Mouse (Mus musculus): Measurements from ENCODE around the gene Slamf6.
"Not testable (repeated sequence)": the region's sequence is repeated elsewhere in the genome, so short reads cannot be mapped to it uniquely, and the experiment has no call there.

The Slamf6 gene

GRCm38 (mm10) chr1:171917305-171918039 is at the start of gene Slamf6:
TSS of gene Slamf6 (plus strand) at chr1:171917515.
- no peak for DNase-seq (ENCODE audit: low spot score in 2 of 2)

DNA sequence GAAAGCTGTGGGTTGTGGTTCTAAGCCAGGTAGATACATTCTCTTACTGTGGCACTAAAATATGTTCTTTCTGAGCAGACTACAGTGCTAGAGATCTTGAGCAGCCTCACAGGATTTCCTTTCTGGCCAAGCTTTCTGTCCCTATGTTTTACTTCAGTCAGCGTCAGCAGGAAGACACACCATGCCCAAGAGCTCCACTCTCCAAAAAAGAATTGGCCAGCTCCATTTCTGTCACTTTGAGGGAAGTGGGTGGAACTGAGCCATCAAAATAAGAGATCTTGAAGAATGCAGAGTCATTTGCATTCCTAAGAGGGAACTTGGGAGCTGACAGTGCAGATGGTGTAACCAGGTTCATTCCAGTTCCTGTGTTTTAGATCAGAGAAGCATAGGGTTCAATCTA is 30.3 kb upstream of the Slamf6 start:
- peak; percentile 25 to 57 for DNase-seq (ENCODE audit: low spot score in 2 of 2)

DNA sequence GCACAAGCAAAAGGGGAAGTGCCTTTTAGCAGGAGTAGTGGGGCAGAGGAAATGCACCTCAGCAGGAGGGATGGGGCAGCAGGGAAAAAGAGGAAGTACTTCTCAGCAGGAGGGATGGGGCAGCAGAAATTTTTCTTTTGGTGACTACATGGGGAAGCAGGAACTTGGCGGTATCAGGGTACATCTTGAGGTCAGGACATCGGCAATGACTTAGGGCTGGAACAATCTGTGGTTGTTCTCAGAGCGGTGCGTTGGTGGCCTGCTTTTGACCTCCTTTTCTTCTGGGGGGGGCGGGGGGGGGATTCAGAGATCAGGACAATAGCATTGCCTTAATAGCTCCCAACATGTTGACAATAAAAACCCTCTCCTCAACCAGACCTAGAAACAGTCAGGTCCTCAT is 22.0 kb upstream of the Slamf6 start, which contains the start of gene Gm10521:
Gene Gm10521 (plus strand): TSS at position 301 of the 400 bp plus-strand sequence.
- not testable (repeated sequence) for DNase-seq (ENCODE audit: low spot score in 2 of 2)

DNA sequence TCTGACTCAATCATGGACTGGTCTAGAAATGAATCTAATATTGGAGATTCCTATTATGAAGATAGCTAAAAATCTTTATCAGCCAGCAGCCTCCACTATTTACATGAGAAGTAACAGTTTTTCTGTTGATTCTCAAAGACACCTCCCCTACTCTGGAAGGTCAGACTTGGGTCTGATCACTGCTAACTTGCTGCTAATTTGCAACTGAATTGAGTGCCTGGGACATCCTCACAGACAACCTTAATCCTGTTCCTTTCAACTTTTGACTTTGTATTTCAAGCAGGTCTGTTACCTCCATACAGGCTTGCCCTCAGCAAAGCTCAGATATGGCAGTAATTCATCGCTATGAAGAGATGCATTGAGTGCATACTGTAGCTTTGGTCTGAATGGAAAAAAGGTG is 13.3 kb upstream of the Slamf6 start:
- no peak for DNase-seq (ENCODE audit: low spot score in 2 of 2)

DNA sequence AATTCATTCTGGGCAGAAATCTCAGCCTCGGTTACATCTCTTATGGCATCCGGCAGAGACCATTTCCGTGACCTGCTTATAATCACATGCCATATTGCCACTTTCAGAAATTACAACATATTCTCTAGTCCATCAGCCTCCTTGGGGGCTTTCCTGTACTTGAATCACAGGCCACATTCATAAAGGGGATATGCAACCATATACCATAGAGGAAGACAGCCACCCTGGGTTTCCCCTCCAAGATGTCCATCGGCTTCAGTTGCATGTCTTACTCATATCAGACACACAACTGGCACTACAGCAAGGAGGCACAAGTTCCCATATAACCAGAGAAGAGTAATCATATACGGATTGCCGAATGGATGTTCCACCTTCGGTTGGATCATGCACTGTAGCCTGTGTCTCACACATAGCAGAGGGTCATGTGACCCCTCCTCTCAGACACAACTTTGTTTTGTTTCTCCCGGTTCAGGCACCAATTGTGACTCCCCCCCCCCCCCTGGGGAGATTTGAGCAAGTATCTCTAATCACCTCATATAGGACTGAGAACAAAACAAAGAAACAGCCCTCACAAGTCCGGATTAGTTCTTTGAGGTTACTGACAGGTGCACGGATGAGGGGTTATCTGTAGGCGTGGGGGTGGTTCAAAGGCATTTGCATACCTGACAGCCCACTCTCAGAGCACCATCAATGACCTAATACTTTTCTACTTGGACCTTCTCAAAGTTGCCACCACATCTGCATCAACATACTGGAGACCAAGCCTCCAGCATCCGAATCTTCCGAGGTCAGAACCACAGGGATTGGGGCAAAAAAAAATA is 1.5 kb upstream of the Slamf6 start:
- no peak for DNase-seq (ENCODE audit: low spot score in 2 of 2)

DNA sequence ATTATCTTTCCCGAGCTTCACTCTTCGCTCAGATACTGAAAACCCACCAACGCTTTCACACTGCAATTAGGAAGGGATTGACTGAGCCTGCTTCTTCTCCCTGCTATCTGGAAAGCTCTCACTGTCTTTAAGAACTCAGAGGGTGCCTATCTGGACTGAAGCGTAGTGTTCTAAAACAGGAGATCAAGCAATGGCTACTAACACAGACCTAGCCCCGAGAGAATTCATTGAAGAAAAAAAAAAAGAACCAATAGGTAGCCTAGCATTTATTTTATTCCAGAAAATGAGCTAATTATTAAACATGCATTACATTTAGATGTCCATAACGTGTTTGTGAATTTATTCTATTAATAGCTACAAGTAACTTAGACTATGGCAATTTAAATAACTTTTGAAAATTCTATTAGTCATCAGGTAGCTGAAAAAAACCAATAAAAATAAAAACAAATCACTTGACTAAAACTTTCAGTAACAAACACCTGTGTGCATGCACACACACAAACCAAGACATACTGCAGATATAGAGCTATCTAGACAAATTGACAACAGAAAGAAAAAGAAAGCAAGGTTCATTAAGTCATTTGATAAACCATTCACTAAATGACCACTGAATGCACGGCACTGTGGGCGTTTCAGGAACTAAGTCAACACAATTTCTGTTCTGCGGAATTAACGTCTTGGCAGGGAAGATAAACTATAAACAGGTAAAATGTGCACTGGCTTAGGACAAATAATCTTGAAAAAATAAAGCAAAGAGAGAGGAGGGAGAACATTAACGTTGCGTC is 1.0 kb downstream of the Slamf6 start:
- DNase-seq (ENCODE audit: low spot score in 2 of 2), result no peak

- no peak for DNase-seq (ENCODE audit: low spot score in 2 of 2)
Measured at GRCm38 (mm10) chr1:171919193-171919592, 1.9 kb downstream of the Slamf6 start.

DNA sequence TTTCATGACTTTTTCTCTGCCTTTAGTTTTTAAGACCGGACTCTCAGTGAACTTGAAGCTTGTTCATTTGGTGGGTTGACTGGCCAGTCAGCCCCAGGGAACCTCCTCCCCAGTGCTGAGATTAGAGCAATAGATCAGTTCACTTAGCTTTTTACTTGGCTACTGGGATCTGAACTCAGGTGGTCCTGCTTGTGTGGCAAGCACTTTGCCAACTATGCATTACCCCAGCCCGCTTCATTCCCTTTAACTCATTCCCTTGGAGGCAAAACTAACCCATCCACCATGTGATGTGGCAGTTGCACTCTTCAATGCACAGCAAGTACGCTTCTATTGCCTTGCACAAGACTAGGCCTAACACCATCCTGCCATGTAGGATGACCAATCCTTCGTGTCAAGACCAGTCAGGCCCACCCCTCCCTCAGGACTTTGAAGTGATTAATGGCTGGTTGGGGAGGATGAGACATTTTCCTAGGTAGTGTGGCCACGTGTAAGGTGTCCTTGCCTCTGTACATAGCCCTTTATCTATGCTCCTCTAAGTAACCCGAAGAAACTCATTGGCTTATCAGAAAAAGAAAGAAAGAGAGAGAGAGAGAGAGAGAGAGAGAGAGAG is 2.7 kb downstream of the Slamf6 start:
- DNase-seq (ENCODE audit: low spot score in 2 of 2), result no peak

- no peak for DNase-seq (ENCODE audit: low spot score in 2 of 2)
Measured at GRCm38 (mm10) chr1:171920989-171921621, 3.8 kb downstream of the Slamf6 start.

DNA sequence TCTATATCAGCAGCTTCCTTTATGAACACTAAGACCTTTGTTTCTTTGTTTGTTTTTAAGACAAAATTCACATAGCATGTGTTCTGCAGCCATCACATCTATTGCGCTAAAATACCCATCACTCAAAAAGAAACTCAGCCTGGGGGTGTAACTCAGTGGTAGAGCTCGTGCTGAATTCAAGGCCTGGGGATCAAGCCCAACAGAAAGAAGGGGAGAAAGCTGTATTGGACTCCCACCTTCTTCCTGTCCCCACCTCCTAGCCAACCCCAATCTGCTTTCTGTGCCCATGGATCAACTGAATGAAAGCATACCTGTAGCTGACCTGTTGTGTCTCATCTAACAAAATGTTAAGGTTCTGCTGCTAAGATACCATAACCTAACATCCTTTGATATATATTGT is 4.3 kb downstream of the Slamf6 start:
- no peak for DNase-seq (ENCODE audit: low spot score in 2 of 2)

DNA sequence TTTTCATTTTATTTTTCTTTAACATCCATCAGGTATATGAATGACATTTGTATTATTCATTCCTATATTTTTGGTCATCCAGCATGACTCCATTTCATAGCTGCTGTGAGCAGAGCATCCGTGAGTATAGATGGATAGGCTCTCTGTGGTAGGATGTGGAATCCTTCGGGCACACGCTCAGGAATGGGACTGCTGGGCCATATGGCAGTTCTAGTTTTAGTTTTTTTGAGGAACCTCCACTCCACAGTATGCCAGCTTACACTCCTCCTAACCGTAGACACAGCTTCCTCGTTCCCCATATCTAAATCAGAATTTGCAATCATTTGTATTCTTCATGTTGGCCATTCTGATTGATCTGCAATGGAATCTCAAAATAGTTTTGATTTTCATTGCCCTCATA is 5.5 kb downstream of the Slamf6 start:
- DNase-seq (ENCODE audit: low spot score in 2 of 2), result peak in 1 of 2 experiments; percentile 30

DNA sequence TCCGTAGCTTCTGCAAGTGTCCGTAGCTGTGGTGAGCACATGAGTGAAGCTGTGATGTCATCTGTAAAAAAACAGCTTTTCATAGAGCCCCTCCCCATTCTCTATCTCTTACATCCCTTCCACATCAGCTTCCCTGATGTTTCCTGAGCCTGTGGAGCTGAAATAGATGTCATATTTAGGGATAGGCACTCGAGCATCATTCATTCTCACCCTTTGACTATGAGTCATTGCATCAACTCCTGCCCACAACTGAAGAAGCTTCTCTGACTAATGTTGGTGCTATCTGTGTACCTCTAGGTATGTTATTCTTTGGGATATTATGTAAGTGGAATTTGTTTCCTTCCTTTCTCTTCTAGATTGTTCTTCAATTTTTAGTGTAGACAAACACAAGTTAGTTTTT is 7.6 kb downstream of the Slamf6 start:
- DNase-seq (ENCODE audit: low spot score in 2 of 2), result no peak

GRCm38 (mm10) chr1:171933851-171934250 is 16.5 kb downstream of the Slamf6 start:
- no peak for DNase-seq (ENCODE audit: low spot score in 2 of 2)

DNA sequence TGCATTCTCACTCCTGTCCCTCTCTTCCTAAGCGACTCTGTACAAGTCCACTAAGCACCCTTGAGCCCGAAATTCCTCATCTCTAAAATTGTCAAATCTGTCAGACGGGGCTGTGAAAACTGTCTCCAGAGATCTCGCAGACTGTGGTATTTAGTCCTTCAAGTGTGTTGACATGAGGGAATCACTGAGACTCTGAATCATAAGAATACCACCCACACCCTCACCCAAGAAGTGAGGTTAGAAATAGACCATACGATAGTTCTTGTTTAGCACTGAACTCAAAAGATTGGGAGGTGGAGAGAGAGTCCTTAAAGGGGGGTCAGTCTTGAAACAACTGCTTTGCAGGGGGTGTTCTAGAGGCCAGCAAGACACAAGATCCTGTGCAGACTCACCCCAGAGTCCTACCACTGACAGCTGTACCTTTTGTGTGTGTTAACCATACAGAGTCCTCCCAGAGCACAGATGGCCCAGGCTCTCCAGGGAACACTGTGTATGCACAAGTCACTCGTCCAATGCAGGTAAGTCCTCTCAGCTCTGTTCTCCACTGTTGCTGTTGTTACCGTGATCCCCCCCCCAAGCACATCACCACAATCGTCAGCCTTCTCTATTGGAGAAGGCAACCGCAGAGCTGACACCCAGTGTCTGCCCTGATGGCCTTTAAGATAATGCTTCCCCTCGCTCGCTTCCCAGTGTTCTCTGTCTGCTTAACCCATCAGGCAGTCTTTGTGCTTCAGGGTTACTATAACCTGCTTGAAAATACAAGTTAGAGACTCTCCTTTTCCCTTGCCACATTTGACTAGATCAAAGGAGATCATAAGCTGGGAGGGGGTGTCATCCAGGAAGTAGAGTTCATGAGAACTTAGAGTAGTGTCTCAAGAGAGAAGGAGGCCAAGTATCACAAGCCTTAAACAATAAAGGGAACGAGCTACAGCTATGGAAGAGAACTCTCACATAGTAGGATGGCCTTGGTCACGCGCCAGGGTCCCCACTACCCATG is 21.9 kb downstream of the Slamf6 start:
- DNase-seq (ENCODE audit: low spot score in 2 of 2), result no peak

DNA sequence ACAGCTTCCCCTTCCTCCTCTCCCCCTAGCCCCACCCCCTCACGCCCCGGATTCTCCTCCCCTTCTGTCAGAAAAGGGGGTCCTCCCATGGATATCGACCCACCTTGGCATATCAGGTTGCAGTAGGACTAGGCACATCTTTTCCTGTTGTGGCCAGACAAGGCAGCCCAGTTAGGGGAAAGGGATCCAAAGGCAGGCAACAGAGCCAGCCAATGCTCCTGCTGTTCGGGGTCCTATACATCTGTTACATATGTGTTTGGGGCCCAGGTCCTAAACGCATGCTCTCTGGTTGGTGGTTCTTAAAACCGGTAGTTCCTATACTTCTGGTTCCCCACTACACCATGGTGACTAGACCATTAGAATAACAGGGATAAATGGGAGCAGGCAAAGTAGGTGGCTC is 23.3 kb downstream of the Slamf6 start:
- no peak for DNase-seq (ENCODE audit: low spot score in 2 of 2)

DNA sequence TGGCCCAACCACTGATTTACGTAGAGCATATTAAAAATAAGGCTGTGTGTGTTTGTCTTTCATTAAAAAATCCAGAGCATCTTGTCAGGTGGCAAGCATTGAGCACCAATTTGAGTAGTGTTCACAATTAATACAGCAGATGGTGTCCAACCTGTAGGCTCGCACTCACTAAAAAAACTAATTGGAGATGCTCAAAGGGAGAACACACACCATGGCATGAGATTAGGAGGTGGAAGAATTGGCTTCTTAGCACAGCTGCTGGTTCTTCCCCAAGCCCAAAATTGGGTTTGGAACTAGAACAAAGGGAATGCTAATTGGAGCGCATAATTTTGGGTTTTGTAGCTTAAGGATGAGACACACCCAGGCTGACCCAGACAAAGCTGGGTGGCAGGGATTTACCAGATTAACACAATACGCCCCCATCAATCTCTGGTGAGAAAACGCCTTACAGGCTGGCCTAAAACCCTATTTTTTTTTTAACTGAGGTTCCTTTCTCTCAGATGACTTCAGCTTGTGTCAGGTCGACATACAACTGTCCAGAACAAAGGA is 29.2 kb downstream of the Slamf6 start:
- DNase-seq (ENCODE audit: low spot score in 2 of 2), result no peak

DNA sequence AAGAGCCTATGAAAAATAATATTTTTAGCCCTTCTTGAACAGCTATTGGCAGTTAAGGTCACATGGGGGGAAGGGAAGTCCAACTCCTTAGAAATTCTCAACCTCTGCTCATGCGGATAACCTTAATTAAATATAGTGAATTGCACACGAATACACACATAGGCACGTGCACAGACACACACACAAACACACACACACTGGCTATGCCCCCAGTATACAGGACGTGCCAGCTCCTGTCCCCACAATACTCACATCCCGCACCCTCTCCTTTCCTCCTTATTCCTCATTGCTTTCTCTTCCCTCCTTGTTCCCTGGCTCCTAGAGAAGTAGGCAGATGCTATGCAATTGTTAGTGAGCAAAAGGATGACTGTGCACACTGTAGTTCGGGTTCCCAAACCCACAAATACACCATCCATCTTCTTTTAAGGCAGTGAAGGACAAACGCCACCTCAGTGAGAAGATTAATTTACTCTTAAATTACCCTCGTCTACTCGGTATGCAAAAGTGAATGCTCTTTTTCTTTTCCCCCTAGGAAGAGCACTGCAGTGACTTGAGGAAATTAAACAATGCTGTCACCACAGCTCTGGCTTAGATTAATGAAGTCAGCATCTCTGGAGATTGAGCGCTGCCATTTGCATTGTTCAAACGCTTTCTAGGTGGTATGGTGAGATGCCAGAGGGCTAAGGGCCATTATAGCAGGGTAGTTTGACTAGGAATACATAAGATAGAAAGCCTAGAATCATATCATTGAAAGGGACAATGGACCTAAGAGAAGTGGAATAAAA is 31.0 kb downstream of the Slamf6 start:
- no peak for DNase-seq (ENCODE audit: low spot score in 2 of 2)

DNA sequence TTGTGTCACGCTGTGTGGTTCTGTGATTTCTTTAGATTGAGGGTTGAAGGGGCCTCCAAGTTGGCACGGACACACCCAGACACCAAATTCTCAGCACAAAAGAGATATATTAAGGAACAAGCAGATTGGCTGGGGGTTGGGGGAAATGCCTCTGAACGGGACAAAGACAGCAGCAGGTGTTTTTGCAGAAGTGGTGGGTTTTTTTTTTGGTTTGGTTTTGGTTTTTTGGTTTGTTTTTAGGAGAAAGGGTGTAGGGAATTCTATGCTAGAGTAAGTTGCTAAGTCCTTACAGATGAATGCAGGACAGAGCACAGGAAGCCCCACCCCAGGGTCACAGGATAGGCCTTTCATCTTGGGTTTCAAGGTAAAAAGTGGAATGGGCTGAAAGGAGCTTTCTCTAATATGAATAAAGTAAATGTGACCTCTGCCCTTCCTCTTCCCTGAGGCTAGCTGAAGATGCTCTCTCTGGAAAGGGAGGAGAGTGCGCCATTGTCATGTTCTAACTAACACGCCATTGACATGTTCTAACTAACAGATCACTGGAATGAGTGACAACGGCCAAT is 31.7 kb downstream of the Slamf6 start:
- DNase-seq (ENCODE audit: low spot score in 2 of 2), result no peak

GRCm38 (mm10) chr1:171955071-171955470 is 37.8 kb downstream of the Slamf6 start:
- no peak for DNase-seq (ENCODE audit: low spot score in 2 of 2)

All from right cerebral cortex, postnatal 10 days (tissue).